Mouse (Mus musculus) thymus, postnatal 10 days (tissue): Measurements from ENCODE around the gene E430018J23Rik.
"Not testable (repeated sequence)": the region's sequence is repeated elsewhere in the genome, so short reads cannot be mapped to it uniquely, and the experiment has no call there.

Source experiments
- DNase-seq, 2 experiments: peaks; one replicate each; pipeline ENCODE4 v3.0.0; 2021; ENCODE audit warnings: low spot score in 2 of 2

Gene E430018J23Rik

GRCm38 (mm10) chr7:127393157-127393943, at the start of gene E430018J23Rik:
Gene E430018J23Rik (minus strand): TSS chr7:127393629.
- DNase-seq, result peak; percentile 89 to 92

- DNase-seq, result peak in 1 of 2 experiments; percentile 22
Measured at GRCm38 (mm10) chr7:127437724-127438123, 44.3 kb upstream of the E430018J23Rik start.

DNA sequence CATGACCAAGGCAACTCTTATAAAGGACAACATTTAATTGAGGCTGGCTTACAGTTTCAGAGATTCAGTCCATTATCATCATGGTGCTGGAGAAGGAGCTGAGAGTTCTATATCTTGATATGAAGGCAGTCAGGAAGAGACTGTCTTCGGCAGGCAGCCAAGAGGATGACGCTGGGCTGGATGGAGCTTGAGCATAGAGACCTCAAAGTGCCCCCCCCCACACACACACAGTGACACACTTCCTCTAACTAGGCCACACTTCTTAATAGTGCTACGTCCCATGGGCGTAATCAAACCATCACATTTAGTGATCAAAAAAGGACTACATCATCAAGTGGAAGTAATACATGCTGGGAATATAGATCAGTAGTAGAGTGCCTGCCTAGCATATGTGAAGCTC, 41.8 kb upstream of the E430018J23Rik start:
- no peak for DNase-seq

DNA sequence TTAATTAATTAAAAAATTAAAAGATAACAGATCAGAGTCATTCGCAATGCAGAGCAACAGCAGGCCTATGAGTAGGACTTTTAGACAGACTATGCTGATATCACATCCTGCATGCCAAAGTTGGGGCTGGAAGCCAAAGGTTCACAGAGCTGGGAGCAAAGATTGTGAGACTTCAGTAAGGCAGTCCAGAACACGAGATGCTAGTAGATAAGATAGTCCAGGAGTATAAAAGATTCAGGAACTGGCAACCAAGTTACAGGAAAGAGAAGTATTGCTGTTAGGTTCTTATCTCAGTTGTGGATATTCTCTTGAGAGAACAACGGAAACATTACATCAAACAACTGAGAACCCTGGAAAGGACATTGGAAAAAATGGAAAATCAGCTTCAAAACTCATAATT, 32.9 kb upstream of the E430018J23Rik start:
- no peak for DNase-seq

DNA sequence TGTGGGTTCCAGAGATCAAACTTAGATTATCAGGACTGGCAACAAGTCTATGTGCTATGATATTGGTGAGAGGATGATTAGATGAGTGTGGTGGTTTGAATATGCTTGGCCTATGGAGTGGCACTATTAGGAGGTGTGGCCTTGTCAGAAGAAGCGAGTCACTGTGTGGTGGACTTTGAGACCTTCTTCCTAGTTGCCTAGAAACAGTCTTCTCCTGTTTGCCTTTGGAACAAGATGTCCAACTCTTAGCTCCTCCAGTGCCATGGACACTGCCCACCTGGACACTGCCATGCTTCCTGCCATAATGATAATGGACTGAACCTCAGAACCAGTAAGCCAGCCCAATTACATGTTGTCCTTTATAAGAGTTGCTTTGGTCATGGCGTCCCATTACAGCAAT, 32.5 kb upstream of the E430018J23Rik start:
- DNase-seq, result no peak

DNA sequence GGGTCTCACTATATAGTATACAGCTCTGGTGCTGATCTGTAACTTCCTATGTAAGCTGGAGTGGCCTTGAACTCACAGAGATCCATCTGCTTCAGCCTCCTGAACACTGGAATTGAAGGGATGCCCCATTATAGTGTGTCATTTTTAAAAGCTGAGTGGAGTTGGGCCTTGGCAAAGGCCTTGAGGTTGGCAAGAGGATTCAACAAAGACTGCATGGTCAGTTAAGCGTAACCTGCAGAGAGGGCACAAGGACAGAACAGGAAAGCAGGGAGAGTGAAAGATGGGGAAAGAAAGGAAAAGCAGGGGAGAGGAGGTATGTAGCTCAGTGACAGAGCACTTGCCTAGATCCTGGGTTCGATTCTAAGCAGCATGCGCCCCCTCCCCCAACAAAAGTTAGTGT, 31.9 kb upstream of the E430018J23Rik start:
- no peak for DNase-seq

GRCm38 (mm10) chr7:127422247-127422646, 28.8 kb upstream of the E430018J23Rik start:
- DNase-seq, result no peak

DNA sequence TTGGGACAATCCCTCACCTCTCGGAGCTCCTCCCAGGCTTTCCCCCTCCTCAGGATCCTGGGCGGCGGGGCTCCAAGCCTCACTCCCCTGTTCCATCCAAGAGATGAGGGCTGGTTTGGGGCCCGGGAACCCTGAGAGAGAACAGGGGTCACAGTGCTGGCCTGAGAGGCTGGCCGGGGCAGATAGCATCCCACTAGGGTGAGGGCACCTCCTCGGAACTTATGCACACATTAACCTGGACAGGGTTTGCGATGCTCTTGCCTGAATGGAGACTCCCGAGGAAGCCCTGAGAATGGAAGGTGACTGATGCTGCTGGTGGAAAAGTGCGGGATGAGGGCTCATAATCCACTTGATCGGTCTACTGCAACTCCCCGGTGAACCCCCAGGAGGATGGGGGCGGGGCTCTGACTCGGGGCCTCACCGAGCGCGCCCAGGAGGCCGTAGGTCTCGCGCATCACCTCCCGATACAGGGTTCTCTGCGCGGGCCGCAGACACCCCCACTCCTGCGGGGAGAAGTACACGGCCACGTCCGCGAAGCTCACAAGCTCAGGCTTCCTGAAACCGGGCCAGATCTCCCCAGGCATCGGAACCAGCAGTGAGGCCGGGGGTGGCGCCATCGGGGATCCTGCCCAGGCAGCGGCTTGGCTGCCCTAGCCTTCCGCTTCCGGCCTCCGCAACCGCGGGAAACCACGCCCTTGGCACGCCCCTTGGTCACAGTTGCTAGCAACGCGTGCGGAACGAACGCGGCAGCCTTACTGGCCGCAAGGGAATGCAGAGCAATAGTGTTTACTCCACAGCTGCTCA, 28.2 kb upstream of the E430018J23Rik start, which contains the start of gene Zfp688:
Gene Zfp688 (minus strand): TSS at position 681 of the 804 bp plus-strand sequence.
- peak; percentile 93 to 95 for DNase-seq

DNA sequence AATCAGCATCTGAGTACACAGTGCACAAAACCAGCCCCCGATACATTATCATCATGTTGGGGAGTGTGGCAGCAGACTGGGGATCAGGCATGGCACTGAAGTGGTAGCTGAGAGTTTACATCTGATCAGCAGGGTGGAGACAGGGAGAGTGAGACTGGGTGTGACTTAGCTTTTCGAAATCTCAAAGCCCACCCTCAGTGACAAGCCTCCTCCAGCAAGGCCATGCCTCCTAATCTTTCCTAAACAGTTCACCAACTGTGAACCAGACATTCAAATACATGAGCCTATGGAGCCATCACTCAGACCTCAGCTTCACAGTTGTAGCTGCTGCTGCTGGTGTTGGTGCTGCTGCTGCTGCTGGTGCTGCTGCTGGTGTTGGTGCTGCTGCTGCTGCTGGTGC, 18.0 kb upstream of the E430018J23Rik start:
- no peak for DNase-seq

DNA sequence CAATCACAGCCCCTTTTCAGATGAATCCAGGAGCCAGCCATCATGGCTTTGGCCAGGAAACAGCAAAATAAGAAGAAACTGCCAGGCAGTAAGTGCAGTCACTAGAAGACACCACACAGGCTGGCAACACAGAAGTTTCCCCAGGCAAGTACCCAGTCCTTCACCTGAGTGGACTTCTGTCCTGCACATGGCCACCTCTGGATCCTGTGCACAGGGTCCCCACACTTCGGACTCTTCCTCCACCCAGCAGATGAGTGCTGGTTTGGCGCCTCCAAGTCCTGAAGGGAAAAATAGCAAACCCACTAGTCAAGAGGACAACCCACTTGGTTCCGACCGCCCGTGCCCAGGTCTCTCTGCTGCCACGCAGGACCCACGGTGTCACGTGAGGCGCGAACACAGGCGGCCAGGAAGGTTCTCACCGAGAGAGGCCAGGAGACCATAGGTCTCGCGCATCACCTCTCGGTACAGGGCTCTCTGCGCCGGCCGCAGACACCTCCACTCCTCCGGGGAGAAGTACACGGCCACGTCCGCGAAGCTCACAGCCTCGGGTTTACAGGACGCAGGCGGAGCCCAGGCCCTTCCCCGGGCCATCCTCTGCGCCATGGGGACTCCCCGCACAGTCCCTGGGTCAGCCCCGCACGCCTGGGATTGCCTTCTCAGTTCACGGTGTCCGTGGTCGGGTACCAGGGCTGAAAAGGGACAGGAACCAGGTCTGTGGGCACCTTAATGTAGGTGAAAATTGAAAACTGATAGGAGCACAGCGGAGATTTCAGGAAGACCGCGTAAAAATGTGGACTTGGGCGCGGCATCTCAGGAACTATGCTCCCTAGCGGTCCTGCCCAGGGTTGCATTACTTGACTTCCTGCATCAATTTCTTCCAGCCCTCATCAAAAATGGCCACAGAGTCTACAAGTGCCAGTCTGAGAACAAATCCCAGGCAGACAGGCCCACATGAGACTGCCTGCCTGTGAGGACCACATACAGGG, 12.9 kb upstream of the E430018J23Rik start, which contains the start of gene Zfp764:
Gene Zfp764 (minus strand): TSS at position 821 of the 986 bp plus-strand sequence.
- peak; percentile 71 to 86 for DNase-seq

- DNase-seq, result not testable (repeated sequence)
Measured at GRCm38 (mm10) chr7:127404101-127404500, 10.7 kb upstream of the E430018J23Rik start.

- no peak for DNase-seq
Measured at GRCm38 (mm10) chr7:127402980-127403379, 9.6 kb upstream of the E430018J23Rik start.

DNA sequence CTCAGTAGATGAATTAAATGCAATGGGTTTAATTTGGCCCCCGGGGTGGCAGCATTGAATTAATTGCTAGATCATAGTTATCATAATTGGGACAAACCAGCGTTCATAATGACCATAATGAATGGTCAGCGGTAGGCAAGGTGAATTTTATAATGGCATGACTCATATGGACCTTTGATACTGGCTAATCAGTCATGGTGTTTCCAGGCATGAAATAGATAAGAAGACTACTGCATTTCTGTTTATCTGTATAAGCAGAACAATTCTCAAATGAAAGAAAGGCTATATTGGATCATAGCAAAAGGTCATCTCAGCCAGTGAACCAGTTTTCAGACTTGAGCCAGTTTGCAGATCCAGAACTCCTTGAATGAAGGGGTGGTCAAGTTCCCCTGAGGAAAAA, 6.9 kb upstream of the E430018J23Rik start:
- DNase-seq, result no peak

DNA sequence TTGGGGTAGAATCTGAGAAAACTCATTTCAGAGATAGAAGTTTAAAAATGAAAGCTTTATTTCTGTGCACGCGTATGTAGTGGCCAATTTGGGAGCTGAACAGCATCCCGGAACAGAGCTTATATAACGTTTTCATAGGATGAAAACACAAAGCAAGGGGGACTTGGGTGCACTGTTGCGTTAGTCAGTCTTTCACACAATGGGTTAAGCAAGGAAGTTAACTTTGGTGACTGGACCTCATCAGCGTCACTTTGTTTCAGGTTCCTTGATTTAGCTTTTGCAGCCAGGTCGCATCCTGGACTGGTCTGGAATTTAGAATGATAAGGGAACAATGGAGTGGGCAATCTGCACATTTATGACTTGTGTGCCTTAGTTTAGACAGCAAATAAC, 510 bp upstream of the E430018J23Rik start:
- no peak for DNase-seq

- DNase-seq, result no peak
Measured at GRCm38 (mm10) chr7:127392251-127392824, 1.1 kb downstream of the E430018J23Rik start.

- no peak for DNase-seq
Measured at GRCm38 (mm10) chr7:127391538-127391937, 1.9 kb downstream of the E430018J23Rik start.

- no peak for DNase-seq
Measured at GRCm38 (mm10) chr7:127390306-127390705, 3.1 kb downstream of the E430018J23Rik start.

GRCm38 (mm10) chr7:127388201-127388600, 5.2 kb downstream of the E430018J23Rik start:
- not testable (repeated sequence) for DNase-seq

- DNase-seq, result peak; percentile 77 to 92
Measured at GRCm38 (mm10) chr7:127386641-127387392, 6.6 kb downstream of the E430018J23Rik start, which contains the start of gene 9130019O22Rik. Gene 9130019O22Rik (minus strand): TSS chr7:127387166.

DNA sequence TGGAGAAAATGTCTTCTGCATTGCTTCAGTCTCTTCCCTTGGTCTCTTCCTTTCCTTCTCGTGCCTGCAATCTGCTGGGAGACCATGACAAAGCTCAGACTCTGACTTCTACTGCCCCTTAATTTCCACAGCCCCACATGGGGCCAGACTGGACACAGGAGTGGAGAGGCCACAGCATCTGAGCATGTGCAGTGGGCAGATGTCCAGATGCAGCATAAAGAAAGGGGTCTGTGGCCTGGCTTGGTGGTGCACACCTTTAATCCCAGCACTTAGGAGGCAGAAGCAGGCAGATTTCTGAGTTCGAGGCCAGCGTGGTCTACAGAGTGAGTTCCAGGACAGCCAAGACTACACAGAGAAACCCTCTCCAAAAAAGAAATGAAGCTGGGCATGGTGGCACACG, 7.9 kb downstream of the E430018J23Rik start:
- DNase-seq, result not testable (repeated sequence)
